Mouse (Mus musculus) lung, adult 18-20 months (tissue): ENCODE measurements at regions not wholly inside any gene's neighbourhood (a gene's known extent, or its start where the extent isn't known, plus 50 kb on each side); places are given as distances from the start of the nearest gene placed in this dataset.

Experiments used
- DNase-seq, 2 experiments: peaks; one replicate each; pipeline ENCODE4 v3.0.0; 2022; ENCODE audit warnings: mixed read lengths in 2 of 2

GRCm38 (mm10) chr3:53393945-53394344 lies 69.2 kb downstream of the Nhlrc3 start:
- no peak for DNase-seq

GRCm38 (mm10) chr3:53381704-53382581 lies 81.2 kb downstream of the Nhlrc3 start:
- DNase-seq = no peak

GRCm38 (mm10) chr3:53379519-53380181 lies 83.5 kb downstream of the Nhlrc3 start:
- DNase-seq = no peak

DNA sequence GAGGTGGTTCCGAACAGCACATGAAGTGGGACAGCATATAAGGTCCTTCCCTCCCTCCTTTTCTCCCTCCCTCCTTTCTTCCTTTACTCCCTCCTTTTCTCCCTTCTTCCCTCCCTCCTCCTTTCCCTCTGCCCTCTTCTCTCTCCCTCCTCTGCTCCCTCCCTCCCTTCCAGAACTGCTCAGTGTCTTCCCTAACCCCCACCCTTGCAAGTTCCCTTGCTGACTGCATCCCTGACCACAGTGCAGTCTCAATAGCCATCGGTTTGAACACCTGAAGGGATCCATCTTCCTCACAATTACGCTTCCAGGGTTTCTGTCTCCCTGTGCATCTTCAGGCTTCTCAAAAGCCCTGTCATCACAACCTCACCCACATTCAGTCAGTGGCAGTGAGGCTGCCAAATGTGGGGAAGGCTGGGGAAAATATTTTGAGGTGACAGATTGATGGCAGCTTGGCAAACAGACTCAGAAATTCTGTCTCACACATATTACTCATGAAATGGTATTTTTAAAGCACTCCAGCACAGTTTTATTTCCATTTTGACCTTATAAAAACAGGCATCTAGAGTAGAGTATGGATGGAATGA lies 86.2 kb downstream of the Nhlrc3 start:
- DNase-seq = no peak

- DNase-seq = no peak
These were observed 90.2 kb downstream of the Nhlrc3 start for GRCm38 (mm10) chr3:53372887-53373286.

- no peak for DNase-seq
These were observed 91.2 kb downstream of the Nhlrc3 start for GRCm38 (mm10) chr3:53371910-53372309.

DNA sequence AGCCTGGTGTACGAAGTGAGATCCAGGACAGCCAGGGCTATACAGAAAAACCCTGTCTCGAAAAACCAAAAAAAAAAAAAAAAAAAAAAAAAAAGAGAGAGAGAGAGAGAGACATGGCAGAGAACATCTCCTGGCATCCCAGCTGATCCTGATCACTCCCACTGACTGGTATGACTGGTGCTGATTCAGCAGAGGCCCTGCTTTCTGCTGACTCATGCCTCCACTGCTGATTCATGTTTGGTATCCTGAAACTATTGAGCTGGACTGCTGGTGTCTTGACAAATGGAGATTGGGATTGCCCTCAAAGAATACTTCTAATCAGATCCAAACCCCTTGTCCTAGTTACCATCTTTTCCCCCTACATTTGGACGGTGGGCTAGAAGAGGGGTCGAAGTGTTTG lies 101.9 kb downstream of the Nhlrc3 start:
- DNase-seq = no peak

DNA sequence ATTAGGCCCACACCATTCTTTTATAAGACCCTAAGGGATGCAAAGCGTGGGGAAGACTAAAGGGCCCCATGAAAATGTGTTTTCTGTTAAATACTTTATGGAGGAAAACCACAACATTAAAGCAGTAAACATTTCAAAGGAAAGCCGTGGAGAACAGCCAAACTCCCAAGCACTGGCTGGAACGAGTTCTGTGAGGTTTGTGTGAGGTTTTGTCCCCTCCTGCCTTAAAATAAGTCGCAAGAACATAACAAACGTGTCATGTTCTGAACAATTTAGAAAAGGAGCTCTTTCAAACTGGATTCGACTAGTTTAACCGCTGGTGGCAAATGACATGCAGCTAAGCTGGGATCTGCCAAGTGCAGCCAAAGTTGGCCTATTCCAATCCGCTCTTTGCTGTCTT lies 109.4 kb downstream of the Nhlrc3 start:
- no peak for DNase-seq

GRCm38 (mm10) chr3:53353282-53353681 lies 109.8 kb downstream of the Nhlrc3 start:
- DNase-seq = no peak

DNA sequence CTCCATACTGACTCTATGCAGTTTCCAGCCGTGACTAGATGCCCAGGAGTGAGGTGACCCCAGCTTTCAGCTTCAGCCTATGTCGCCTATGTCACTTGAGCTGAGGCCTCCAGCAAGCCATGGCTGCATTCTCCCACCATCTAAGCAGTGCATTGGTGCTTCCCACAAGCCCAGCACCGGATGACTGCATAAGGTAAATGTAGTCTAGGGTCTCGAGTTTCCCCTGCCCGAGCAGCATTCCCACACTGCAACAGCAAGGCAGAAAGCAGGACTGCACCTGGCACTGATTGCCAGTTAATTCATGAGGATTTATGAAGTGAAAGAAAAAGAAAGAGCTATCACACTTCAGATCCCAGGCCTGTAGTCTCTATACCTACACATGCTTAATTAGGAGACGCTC lies 119.5 kb downstream of the Nhlrc3 start:
- DNase-seq = no peak

DNA sequence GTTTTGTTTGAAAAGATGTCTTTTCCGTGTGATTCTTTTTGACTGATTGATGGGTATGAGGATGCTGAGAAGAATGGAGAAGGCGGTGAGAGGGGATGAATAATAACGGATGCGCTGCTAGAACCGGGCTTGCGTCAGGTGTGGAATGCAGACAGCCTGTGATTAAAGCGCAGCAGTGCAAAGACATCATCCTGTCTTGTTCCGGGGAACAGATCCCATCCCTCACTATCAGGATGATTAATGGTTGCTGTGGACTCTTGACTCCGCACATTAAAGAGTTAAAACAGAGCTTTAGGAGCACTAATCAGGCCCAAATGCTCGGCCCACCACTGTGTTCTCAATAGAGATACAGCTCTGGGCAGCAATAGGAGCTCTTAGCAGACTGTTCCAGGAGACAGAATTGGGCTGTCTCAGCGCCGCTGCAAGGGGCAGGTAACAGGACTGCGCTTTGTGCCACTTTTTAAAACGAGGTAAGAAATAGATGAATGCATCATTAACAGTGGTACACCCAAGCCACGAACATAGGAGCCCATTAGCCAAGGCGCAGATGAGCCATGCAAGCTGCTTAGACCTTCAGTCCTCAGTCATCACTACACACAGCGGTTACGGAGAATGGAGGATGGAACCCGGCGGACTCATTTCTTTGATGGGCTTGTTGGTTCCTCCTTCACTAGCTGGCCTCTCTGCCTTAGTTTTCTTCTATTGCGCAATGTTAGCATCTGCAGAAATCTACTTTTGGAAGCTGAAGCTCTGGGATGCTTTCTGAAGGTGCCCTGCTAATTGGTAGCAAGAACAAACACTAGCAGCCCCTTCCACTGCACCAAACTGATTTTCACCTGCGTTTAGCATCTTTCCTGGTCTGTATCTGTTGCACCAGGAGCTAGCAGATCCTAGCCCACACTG lies 121.6 kb downstream of the Nhlrc3 start:
- no peak for DNase-seq

GRCm38 (mm10) chr3:53338571-53338970 lies 124.6 kb downstream of the Nhlrc3 start:
- DNase-seq = no peak

DNA sequence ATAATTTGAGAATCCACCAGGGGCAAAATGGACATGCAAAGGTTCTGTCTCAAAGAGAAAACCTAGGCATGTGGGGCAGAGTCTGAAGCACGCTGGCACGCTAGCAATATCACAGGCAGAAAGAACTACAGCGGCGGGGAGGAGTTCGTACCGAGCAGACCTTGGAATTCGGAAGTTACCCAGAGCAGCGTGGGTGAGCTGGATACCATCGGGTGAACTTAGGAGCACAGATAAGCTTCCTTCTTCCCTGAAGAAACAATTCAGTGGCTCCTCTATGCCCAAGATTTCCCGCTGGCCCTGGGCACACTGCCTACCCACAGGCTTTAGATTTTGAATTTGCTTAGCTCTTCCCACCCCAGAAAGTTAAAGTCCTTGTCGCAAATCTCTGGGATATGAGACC lies 129.1 kb downstream of the Nhlrc3 start:
- DNase-seq = peak in 1 of 2 experiments; percentile 2

GRCm38 (mm10) chr3:53329528-53329927 lies 133.6 kb downstream of the Nhlrc3 start:
- no peak for DNase-seq

GRCm38 (mm10) chr3:53327424-53327823 lies 135.7 kb downstream of the Nhlrc3 start:
- DNase-seq = no peak

GRCm38 (mm10) chr3:53326967-53327366 lies 136.2 kb downstream of the Nhlrc3 start:
- DNase-seq = no peak

DNA sequence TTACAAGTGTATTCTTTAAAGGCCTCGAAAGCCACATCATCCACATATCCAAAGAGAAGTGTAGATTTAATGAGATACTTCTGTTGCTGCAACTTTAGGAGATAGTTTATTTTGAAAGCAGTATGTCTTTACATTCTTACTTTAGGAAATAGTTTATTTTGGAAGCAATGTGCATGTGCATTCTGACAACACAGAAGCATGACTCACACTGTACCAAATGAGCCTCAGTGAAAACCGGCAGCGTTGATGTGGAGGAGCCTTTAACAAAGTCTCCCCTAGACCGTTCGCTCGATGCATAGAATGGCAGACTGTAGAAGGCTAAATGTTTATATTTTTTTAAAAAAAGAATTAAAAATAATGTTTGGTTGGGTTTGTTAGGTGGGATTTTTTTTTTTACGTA lies 138.1 kb downstream of the Nhlrc3 start:
- DNase-seq = no peak

DNA sequence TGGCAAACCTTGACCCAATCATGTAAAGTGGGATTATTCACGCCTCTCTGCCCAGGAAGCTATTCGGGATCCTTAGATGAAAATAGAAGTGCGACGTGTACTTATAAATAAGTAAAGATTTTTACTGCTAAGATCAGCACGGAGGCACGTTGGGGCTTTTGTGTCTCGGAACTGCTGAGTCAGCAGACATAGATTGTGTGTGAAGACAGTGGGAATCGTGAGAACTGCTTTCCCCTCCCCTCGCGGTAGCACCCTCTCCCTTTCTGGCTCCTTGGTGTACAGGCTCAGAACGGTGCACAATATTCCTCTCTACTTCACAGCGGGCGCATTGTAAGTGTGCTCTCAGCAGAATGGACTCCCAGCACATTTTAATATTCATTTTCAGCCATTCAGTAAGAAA lies 138.7 kb downstream of the Nhlrc3 start:
- no peak for DNase-seq

- DNase-seq = no peak
These were observed 147.7 kb downstream of the Nhlrc3 start for GRCm38 (mm10) chr3:53315449-53315848.
